Mouse (Mus musculus): ENCODE measurements around the gene 6430548M08Rik. TPM values are rescaled to one million over a fixed set of nuclear protein-coding genes. Genes with fewer than 3 reads are reported as not detected.

The 6430548M08Rik gene
- polyA plus RNA-seq, 1 experiment, result 40.4 TPM

DNA sequence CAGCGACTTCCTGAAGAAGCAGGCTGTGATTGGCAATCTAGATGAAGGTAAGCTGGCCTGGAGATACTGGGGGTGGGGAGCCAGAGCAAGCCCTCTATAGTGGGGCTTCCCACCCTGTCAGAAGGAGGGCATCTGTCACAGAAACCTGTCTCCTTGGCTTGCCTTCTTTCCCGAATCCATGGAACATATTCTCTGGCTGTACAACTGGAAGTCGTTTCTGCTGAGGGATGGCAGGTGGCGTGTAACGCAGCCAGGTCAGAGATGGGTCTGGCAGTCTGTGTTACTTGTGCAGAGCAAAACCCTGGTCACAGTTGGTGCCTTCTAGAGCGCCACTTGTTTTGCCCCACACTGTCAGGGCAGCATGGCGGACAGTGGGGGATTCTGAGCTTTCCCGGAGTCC lies 46.4 kb downstream of the 6430548M08Rik start:
- no peak for TF ChIP-seq CTCF (IDR thresholded peaks at IDR 0.05; ENCODE audit: low read depth, low read length)
- no peak for TF ChIP-seq POLR2A (IDR thresholded peaks at IDR 0.05; ENCODE audit: borderline replicate concordance, low read depth, low read length)
- Histone ChIP-seq H3K27ac (ENCODE audit: insufficient read depth, low read depth, low read length) (no peak overlapping the region), H3K4me1 (ENCODE audit: control insufficient read depth, insufficient read depth, low read length) (peaks cover 23% of the 10 kb centered on the region), H3K4me3 (ENCODE audit: insufficient read depth, low read length) (no peak overlapping the region)

DNA sequence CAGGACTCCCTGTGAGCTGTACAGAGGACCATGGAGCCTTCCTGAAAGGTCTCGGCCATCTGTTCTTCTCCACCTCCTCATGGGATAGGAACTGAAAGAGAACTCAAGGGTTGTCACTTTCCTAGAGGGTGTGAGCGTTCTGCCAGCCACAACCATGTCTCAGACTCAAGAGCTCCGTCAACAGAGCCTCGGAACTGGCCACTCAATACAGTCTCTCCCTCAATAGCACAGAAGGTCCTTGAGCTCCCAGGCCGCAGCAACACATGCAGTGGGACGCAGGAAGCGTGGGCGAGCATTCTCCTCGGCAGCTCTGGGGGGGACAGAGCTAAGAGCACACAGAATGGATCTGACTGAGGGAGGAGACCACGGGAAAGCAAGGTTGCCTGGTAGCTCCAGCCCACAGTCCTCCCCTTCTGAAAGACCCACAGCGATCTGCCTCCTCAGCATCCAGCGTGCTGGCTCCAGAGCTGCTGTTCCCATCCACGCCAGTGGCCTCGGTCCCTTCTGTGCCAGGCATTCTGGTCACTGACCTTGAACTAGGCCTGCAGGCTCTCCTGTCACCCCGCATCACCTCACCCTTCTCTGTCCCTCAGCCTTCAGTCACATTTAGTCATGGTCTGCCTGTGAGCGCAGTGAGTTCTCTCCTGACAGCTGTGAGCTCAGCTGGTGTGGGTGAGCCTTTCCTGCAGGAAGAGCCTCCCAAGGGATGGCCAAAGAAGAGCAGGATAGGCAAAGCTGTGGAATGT lies 47.9 kb downstream of the 6430548M08Rik start:
- no peak for TF ChIP-seq CTCF (IDR thresholded peaks at IDR 0.05; ENCODE audit: low read depth, low read length)
- TF ChIP-seq POLR2A (IDR thresholded peaks at IDR 0.05; ENCODE audit: borderline replicate concordance, low read depth, low read length), result no peak
- Histone ChIP-seq H3K4me3 (ENCODE audit: insufficient read depth, low read length) (no peak overlapping the region), H3K4me1 (ENCODE audit: control insufficient read depth, insufficient read depth, low read length) (peaks cover 14% of the 10 kb centered on the region), H3K27ac (ENCODE audit: insufficient read depth, low read depth, low read length) (no peak overlapping the region)

DNA sequence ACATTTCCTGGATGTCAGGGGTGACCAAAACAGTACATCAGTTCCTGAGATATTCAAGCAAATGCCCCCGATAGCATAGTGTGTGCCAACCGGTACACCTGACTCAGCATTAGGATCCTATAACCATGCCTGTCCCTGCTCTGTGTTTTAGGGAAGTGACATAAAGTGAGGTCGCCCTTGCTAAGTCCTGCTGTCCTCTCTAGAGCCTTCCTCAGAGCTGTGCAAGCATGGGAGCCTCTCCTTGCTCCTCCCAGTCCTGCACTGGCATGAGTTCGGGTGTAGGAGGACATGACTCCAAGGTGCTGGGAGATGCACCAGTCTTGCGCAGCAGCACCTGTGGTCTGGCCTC lies 48.4 kb downstream of the 6430548M08Rik start:
- no peak for TF ChIP-seq CTCF (IDR thresholded peaks at IDR 0.05; ENCODE audit: low read depth, low read length)
- no peak for TF ChIP-seq POLR2A (IDR thresholded peaks at IDR 0.05; ENCODE audit: borderline replicate concordance, low read depth, low read length)
- H3K27ac ChIP-seq (ENCODE audit: insufficient read depth, low read depth, low read length), result no peak overlapping the region
- H3K4me1 ChIP-seq (ENCODE audit: control insufficient read depth, insufficient read depth, low read length), result peaks cover 14% of the 10 kb centered on the region
- H3K4me3 ChIP-seq (ENCODE audit: insufficient read depth, low read length), result no peak overlapping the region

DNA sequence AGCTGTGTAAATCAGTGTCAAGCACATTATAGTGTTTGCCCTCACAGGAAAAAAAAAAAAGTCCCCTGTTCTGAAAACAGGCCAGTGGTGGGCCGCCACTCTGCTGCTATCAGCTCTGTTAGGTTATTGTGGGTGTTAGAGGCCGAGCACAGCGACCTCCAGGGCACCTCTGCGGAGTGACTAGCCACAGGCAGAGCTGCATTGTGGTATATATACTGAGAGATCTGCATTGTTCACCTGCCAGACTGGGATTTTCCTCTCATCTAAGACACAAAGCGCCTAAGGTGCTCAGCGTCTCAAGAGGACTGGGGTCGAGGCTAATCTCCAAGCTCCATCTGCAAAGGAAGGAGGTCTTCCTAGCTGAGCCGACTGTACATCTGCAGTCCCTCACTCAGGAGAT lies 49.4 kb downstream of the 6430548M08Rik start:
- TF ChIP-seq CTCF (IDR thresholded peaks at IDR 0.05; ENCODE audit: low read depth, low read length) (no peak), POLR2A (IDR thresholded peaks at IDR 0.05; ENCODE audit: borderline replicate concordance, low read depth, low read length) (no peak)
- Histone ChIP-seq H3K27ac (ENCODE audit: insufficient read depth, low read depth, low read length) (no peak overlapping the region), H3K4me3 (ENCODE audit: insufficient read depth, low read length) (no peak overlapping the region)

DNA sequence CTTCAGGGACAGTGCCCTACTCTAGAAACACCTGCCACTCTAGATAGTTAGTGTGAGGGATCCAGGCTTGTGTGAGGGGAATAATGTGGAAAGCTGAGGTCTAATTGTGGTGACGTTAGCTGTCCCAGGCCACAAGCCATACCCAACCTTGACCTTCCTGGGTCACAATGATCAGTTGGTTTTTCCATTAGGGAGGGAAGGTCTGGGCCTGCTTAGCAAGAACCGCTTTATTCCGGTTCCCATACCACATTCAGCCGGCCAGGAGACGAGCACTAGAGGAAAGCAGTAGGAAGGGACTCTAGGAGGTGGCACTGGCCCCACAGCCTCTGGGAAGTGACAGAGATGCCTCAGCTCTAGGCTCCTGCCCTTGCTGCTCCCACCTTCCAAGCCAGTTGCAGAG lies 50.1 kb downstream of the 6430548M08Rik start:
- TF ChIP-seq CTCF (IDR thresholded peaks at IDR 0.05; ENCODE audit: low read depth, low read length) (no peak), POLR2A (IDR thresholded peaks at IDR 0.05; ENCODE audit: borderline replicate concordance, low read depth, low read length) (no peak)
- H3K4me1 ChIP-seq (ENCODE audit: control insufficient read depth, insufficient read depth, low read length), result peaks cover 14% of the 10 kb centered on the region
- H3K4me3 ChIP-seq (ENCODE audit: insufficient read depth, low read length), result no peak overlapping the region
- H3K27ac ChIP-seq (ENCODE audit: insufficient read depth, low read depth, low read length), result no peak overlapping the region

More for the DNA sequence above, 49.4 kb downstream of the 6430548M08Rik start:
- H3K4me1 ChIP-seq (ENCODE audit: control insufficient read depth, insufficient read depth, low read length), result peaks cover 14% of the 10 kb centered on the region

DNA sequence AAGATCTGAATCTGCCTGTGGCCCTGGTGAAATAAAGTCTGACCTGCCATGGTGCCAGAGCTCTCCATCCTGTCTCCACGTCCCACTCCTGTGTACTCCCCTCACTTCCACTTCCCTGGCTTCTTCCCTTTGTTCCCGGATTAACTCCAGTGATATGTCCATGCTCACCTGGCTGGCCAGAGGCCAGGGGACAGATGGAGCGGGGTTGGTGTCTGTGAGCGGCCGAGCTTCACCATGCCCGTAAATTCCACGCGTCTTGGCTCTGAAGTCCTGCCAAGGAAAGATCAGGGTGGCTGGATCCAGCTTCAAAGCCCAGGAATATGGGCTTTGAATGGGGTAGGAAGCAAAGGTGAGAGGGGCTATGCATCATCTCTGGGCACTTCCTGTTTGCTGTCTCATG lies 53.2 kb downstream of the 6430548M08Rik start:
- no peak overlapping the region for H3K27ac ChIP-seq (ENCODE audit: insufficient read depth, low read depth, low read length)
- TF ChIP-seq POLR2A (IDR thresholded peaks at IDR 0.05; ENCODE audit: borderline replicate concordance, low read depth, low read length) (no peak), CTCF (IDR thresholded peaks at IDR 0.05; ENCODE audit: low read depth, low read length) (no peak)
- no peak overlapping the region for H3K4me3 ChIP-seq (ENCODE audit: insufficient read depth, low read length)
- H3K4me1 ChIP-seq (ENCODE audit: control insufficient read depth, insufficient read depth, low read length), result peaks cover 9% of the 10 kb centered on the region

DNA sequence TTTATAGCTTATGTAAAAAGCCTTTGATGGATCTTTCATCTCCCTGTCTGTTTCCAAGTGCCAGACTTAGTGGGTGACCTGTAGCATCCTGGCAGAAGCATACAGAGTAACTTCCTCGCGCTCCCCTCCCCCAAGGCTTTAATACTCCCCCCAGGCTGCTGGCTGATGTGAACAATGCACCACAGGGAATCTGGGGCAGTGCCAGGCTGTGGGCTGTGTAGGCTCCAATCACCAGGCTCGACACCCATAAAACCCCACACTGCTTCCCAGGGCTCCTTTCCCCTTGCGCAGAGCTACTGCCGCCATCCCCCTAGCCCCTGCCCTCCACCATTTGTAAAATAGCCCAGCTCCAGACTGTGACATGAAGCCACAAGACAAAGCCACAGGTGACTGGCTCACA lies 53.9 kb downstream of the 6430548M08Rik start:
- TF ChIP-seq POLR2A (IDR thresholded peaks at IDR 0.05; ENCODE audit: borderline replicate concordance, low read depth, low read length) (no peak), CTCF (IDR thresholded peaks at IDR 0.05; ENCODE audit: low read depth, low read length) (no peak)
- Histone ChIP-seq H3K4me1 (ENCODE audit: control insufficient read depth, insufficient read depth, low read length) (peaks cover 3% of the 10 kb centered on the region), H3K27ac (ENCODE audit: insufficient read depth, low read depth, low read length) (no peak overlapping the region), H3K4me3 (ENCODE audit: insufficient read depth, low read length) (no peak overlapping the region)

DNA sequence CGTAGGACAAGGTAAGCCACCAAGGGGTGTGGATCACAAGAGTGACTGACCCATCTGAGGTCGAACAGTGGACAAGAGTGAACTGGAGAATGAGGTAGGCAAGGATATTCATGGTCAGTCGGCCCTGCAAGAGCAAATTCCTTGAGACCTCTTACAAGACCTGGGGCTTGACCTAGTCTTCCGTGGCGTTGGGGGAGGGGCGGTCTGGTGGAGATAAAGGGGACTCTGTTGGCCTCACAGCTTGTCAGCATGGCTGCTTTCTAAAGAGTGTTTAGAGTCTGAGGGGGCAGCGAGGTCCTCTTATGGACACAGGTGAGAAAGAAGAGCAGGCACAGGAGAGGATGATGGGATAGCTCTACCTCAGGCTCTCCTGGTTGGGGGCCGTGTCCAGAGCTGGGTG lies 55.2 kb downstream of the 6430548M08Rik start:
- Histone ChIP-seq H3K4me3 (ENCODE audit: insufficient read depth, low read length) (no peak overlapping the region), H3K4me1 (ENCODE audit: control insufficient read depth, insufficient read depth, low read length) (no peaks in the 10 kb centered on the region), H3K27ac (ENCODE audit: insufficient read depth, low read depth, low read length) (no peak overlapping the region)
- TF ChIP-seq CTCF (IDR thresholded peaks at IDR 0.05; ENCODE audit: low read depth, low read length) (no peak), POLR2A (IDR thresholded peaks at IDR 0.05; ENCODE audit: borderline replicate concordance, low read depth, low read length) (no peak)

DNA sequence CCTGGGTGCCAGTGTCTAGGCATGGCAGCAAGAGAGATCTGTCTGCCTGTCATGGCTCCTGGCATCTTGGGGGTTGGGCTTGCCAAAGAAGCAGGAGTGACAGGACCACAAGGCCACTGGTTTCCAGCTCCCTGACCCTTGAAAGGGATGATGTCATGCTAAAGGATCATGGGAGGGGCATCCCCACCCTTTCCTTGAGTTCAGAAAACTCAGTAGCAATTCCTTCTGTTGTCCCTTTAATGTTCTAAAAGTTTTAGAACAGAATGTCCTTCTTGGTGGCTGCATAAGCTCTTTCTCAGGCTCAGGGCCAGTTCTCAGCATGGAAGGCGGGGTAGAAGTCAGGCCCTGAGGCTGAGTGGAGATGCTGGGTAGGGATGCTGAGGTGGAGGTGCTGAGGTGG lies 59.2 kb downstream of the 6430548M08Rik start:
- TF ChIP-seq POLR2A (IDR thresholded peaks at IDR 0.05; ENCODE audit: borderline replicate concordance, low read depth, low read length), result no peak
- no peak overlapping the region for H3K27ac ChIP-seq (ENCODE audit: insufficient read depth, low read depth, low read length)
- no peak overlapping the region for H3K4me3 ChIP-seq (ENCODE audit: insufficient read depth, low read length)
- peaks cover 6% of the 10 kb centered on the region for H3K4me1 ChIP-seq (ENCODE audit: control insufficient read depth, insufficient read depth, low read length)

DNA sequence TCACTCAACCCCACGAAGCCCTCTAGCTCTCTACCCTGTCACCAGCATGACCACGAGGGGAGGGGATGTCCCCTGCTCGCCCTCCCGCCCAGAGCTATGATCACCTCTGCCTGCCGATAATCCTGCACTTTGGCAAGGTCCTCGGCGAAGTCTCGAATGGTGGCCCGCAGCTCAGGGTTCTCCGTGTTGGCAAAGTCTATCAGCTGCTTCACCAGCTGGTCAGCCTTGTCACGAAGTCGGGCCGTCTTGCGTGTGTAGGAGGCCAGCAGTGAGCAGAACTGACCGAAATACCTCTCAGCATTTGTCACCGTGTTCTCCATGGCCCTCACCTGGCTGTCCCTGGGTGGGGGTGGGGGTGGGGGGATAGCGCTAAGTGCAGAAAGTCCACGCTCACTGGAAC lies 60.7 kb downstream of the 6430548M08Rik start:
- Histone ChIP-seq H3K4me3 (ENCODE audit: insufficient read depth, low read length) (no peak overlapping the region), H3K27ac (ENCODE audit: insufficient read depth, low read depth, low read length) (no peak overlapping the region), H3K4me1 (ENCODE audit: control insufficient read depth, insufficient read depth, low read length) (peaks cover 6% of the 10 kb centered on the region)
- TF ChIP-seq POLR2A (IDR thresholded peaks at IDR 0.05; ENCODE audit: borderline replicate concordance, low read depth, low read length) (no peak), CTCF (IDR thresholded peaks at IDR 0.05; ENCODE audit: low read depth, low read length) (no peak)
